Mouse (Mus musculus): ENCODE measurements around the gene Fam219b.

DNA sequence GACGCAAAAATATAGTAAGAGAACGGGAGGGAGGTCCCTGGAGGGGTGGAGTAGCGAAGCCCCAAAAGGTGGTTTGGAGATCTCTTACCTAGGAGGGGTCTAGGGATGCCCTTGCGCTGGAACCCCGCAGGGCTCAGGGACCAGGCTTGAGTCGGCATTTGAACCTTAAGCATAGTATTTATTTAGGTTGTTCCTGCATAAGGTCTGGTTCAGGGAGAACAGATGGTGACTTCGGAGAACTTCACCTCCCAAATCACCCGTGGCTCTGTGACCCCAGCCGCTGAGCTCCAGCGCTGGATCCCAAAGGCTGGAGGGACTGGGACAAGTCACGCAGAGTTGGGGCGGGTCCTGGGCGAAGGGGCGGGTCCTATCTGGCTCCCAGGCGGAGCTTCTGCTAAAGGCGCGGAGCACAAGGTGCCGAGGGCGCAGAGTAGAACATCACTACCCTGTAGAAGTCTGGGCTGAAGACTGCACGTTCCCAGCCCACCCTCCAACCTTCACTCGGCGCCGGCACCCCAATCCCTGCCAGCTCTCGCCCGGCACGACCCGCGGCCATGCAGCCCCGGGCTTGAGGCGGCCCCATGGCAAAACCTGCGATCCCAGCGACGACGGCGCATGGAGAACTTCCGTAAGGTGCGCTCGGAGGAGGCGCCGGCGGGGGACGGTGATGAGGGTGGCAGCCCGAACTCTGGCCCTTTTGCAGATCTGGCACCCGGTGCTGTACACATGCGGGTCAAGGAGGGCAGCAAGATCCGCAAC, 33.5 kb upstream of the Fam219b start, which contains the start of gene Rpp25:
- no peak for TF ChIP-seq CTCF (IDR thresholded peaks at IDR 0.05; ENCODE audit: extremely low read depth, insufficient read depth, low read length)
- 0 out of 2 replicates have a peak, but pooled peaks have one; percentile 27 for TF ChIP-seq POLR2A (IDR thresholded peaks at IDR 0.05; ENCODE audit: extremely low read depth, insufficient read depth, low read length)

Measured in cortical plate, adult 2 months (tissue).